Mouse (Mus musculus) limb, embryonic 14.5 days (tissue): Measurements from ENCODE around the gene Dct. TPM values are rescaled to one million over a fixed set of nuclear protein-coding genes. Genes with fewer than 3 reads are reported as not detected.

Experiments used
- ATAC-seq: fragments of 200-750 bp; cut with Nextera tagmentation; 2 replicates; pipeline ENCODE4 v1.8.0; 2017; ENCODE audit warnings: low read depth, moderate number of reproducible peaks, moderate TSS enrichment; ENCODE audit not compliant: low FRiP score
- DNase-seq: peaks from one replicate; pipeline ENCODE4 v3.0.0-alpha.2; 2015; ENCODE audit warnings: low spot score
- H3K27ac ChIP-seq: fragments of 300-500 bp; sonication (generic); replicated peaks from 2 replicates; pipeline ENCODE4 v1.5.1; 2014; ENCODE audit warnings: low read depth, mild to moderate bottlenecking, low read length, moderate library complexity, mixed read lengths
- H3K27me3 ChIP-seq: fragments of 300-500 bp; sonication (generic); 2 replicates; pipeline ENCODE4 v1.6.1; 2014; ENCODE audit warnings: low read length, mixed read lengths; ENCODE audit not compliant: control insufficient read depth, insufficient read depth
- H3K36me3 ChIP-seq: fragments of 300-500 bp; sonication (generic); 2 replicates; pipeline ENCODE4 v1.6.1; 2014; ENCODE audit warnings: mild to moderate bottlenecking, low read length, moderate library complexity, mixed read lengths; ENCODE audit not compliant: control insufficient read depth, insufficient read depth
- H3K4me1 ChIP-seq: fragments of 300-500 bp; sonication (generic); 2 replicates; pipeline ENCODE4 v1.6.1; 2014; ENCODE audit warnings: antibody characterized with exemption, low read length, mixed read lengths; ENCODE audit not compliant: control insufficient read depth, insufficient read depth
- H3K4me2 ChIP-seq: fragments of 300-500 bp; sonication (generic); replicated peaks from 2 replicates; pipeline ENCODE4 v1.6.1; 2014; ENCODE audit warnings: low read depth, mild to moderate bottlenecking, low read length, moderate library complexity; ENCODE audit not compliant: severe bottlenecking
- H3K4me3 ChIP-seq: fragments of 300-500 bp; sonication (generic); replicated peaks from 2 replicates; pipeline ENCODE4 v1.5.1; 2014; ENCODE audit warnings: low read length
- H3K9ac ChIP-seq: fragments of 300-500 bp; sonication (generic); 2 replicates; pipeline ENCODE4 v1.6.1; 2014; ENCODE audit warnings: mild to moderate bottlenecking, low read depth, low read length, moderate library complexity; ENCODE audit not compliant: severe bottlenecking
- H3K9me3 ChIP-seq: fragments of 300-500 bp; sonication (generic); 2 replicates; pipeline ENCODE4 v1.6.1; 2016; ENCODE audit warnings: low read length; ENCODE audit not compliant: control insufficient read depth
- POLR2A ChIP-seq: fragments of 200-500 bp; IDR thresholded peaks from 2 replicates; pipeline ENCODE4 v1.8.0; 2012; ENCODE audit warnings: inconsistent platforms, mild to moderate bottlenecking, moderate library complexity, borderline replicate concordance; ENCODE audit not compliant: insufficient read depth, insufficient read length; ENCODE audit errors: extremely low read depth
- WGBS: fragments of 180-500 bp; shearing (Covaris S2); extraction: QIAGEN DNeasy Blood & Tissue Kit; methylation state at CpG from one replicate; pipeline ENCODE4 v1.1.7; 2014; 5-methylcytosine and 5-hydroxymethylcytosine counted together
- polyA plus RNA-seq, 2 experiments: library from polyadenylated mRNA; depleted of rRNA in 1 of 2; stranded (reverse) in 1 of 2; unstranded in 1 of 2; fragments of >200 nt; fragmentation: Nextera tagmentation in 1 of 2; extraction: Ambion mirVana in 1 of 2; gene quantifications; 2 replicates each; pipeline versions ENCODE4 v1.2.1 to v1.2.3; 2012 to 2014

Dct gene
- polyA plus RNA-seq, 2 experiments = 3.3 to 4.1 TPM

- DNase-seq (no peak), ATAC-seq (no peak)
- no peaks in the 10 kb centered on the region for H3K4me1 ChIP-seq
- H3K27ac ChIP-seq = no peak overlapping the region
- H3K36me3 ChIP-seq = no peaks in the 10 kb centered on the region
- 84% methylated on average over 6 of the region's 6 CpGs for WGBS
- H3K4me2 ChIP-seq = no peak overlapping the region
- H3K27me3 ChIP-seq = no peaks in the 10 kb centered on the region
- no peak overlapping the region for H3K4me3 ChIP-seq
- H3K9ac ChIP-seq = no peak overlapping the region
- no peak for TF ChIP-seq POLR2A
- no peaks in the 10 kb centered on the region for H3K9me3 ChIP-seq
Observed at GRCm38 (mm10) chr14:117993845-117994244, 58.2 kb downstream of the Dct start.

GRCm38 (mm10) chr14:117992600-117993256, 59.3 kb downstream of the Dct start:
- WGBS = 71% methylated on average over 8 of the region's 8 CpGs
- ATAC-seq (no peak), DNase-seq (no peak)
- H3K4me1 ChIP-seq = no peaks in the 10 kb centered on the region
- H3K27ac ChIP-seq = no peak overlapping the region
- no peak overlapping the region for H3K4me3 ChIP-seq
- no peak overlapping the region for H3K4me2 ChIP-seq
- H3K36me3 ChIP-seq = no peaks in the 10 kb centered on the region
- no peaks in the 10 kb centered on the region for H3K9me3 ChIP-seq
- no peak for TF ChIP-seq POLR2A
- no peaks in the 10 kb centered on the region for H3K27me3 ChIP-seq
- H3K9ac ChIP-seq = no peak overlapping the region

GRCm38 (mm10) chr14:117990203-117990602, 61.8 kb downstream of the Dct start:
- H3K27me3 ChIP-seq = no peaks in the 10 kb centered on the region
- no peak for DNase-seq
- H3K36me3 ChIP-seq = no peaks in the 10 kb centered on the region
- WGBS = 73% methylated on average over 8 of the region's 8 CpGs
- no peak for ATAC-seq
- H3K9ac ChIP-seq = no peak overlapping the region
- no peaks in the 10 kb centered on the region for H3K4me1 ChIP-seq
- H3K4me3 ChIP-seq = no peak overlapping the region
- no peaks in the 10 kb centered on the region for H3K9me3 ChIP-seq
- no peak overlapping the region for H3K27ac ChIP-seq
- H3K4me2 ChIP-seq = no peak overlapping the region
- no peak for TF ChIP-seq POLR2A

- Histone ChIP-seq H3K4me3 (no peak overlapping the region), H3K27ac (no peak overlapping the region), H3K9ac (no peak overlapping the region), H3K4me2 (no peak overlapping the region), H3K9me3 (no peaks in the 10 kb centered on the region), H3K36me3 (no peaks in the 10 kb centered on the region), H3K27me3 (no peaks in the 10 kb centered on the region), H3K4me1 (no peaks in the 10 kb centered on the region)
- no peak for TF ChIP-seq POLR2A
- DNase-seq = no peak
- WGBS = 87% methylated on average over 10 of the region's 10 CpGs
- ATAC-seq = no peak
Observed at GRCm38 (mm10) chr14:117988444-117988843, 63.6 kb downstream of the Dct start.

GRCm38 (mm10) chr14:117981532-117981931, 70.5 kb downstream of the Dct start:
- Histone ChIP-seq H3K27ac (no peak overlapping the region), H3K36me3 (no peaks in the 10 kb centered on the region), H3K4me3 (no peak overlapping the region), H3K27me3 (no peaks in the 10 kb centered on the region), H3K4me2 (no peak overlapping the region), H3K9me3 (no peaks in the 10 kb centered on the region), H3K9ac (no peak overlapping the region), H3K4me1 (no peaks in the 10 kb centered on the region)
- TF ChIP-seq POLR2A = no peak
- DNase-seq (no peak), ATAC-seq (no peak)
- 96% methylated on average over 10 of the region's 10 CpGs for WGBS
